In genomic region chr12:57227776-57228175, GRCm38 (mm10) we compare ENCODE assay signal across 20 mouse cellular contexts. TPM values are rescaled to one million over a fixed set of nuclear protein-coding genes. Genes with fewer than 3 reads are reported as not detected.
"Had no signal": no experiment of that assay in that cellular context is flagged by ENCODE, and none has a peak within 500 bp of the region (broad histone marks: within the 10 kb centered on the region; RNA-seq: fewer than 3 reads in every experiment).

No protein-coding gene starts in this region.

- H3K27ac ChIP-seq: left cerebral cortex, adult 2 months; limb, embryonic 12.5 days; limb, embryonic 15.5 days; liver, embryonic 14.5 days had no signal

- H3K4me3 ChIP-seq: left cerebral cortex, adult 2 months; limb, embryonic 12.5 days; limb, embryonic 15.5 days had no signal

- H3K4me2 ChIP-seq: limb, embryonic 12.5 days; limb, embryonic 15.5 days; liver, embryonic 11.5 days; lung, embryonic 14.5 days; midbrain, embryonic 11.5 days had no signal

- DNase-seq: kidney, adult 9 months; kidney, postnatal 10 days; kidney, postnatal 36 days; layer of hippocampus, postnatal 36 days; left cerebral cortex, postnatal 4 days; liver, postnatal 0 days; lung, embryonic 14.5 days; midbrain, embryonic 14.5 days; right cerebral cortex, postnatal 14 days; right cerebral cortex, postnatal 4 days; thymus, adult 18-20 months; thymus, postnatal 36 days had no signal

- H3K9ac ChIP-seq: limb, embryonic 12.5 days; limb, embryonic 15.5 days; liver, embryonic 14.5 days; liver, postnatal 0 days; lung, embryonic 14.5 days had no signal

- H3K36me3 ChIP-seq: limb, embryonic 12.5 days; limb, embryonic 15.5 days had no signal

- H3K9me3 ChIP-seq: limb, embryonic 12.5 days; limb, embryonic 15.5 days had no signal

- ATAC-seq: liver, postnatal 0 days; lung, postnatal 0 days had no signal

- H3K27me3 ChIP-seq: limb, embryonic 12.5 days; limb, embryonic 15.5 days had no signal

RNA-seq across cellular contexts. Expression of gene Slc25a21, which starts 30.5 kb away (rescaled TPM):
- total RNA-seq: midbrain, postnatal 0 days had no signal
- polyA plus RNA-seq: midbrain, embryonic 14.5 days had no signal
